Mouse (Mus musculus) E14TG2a.4 (cell line): ENCODE data around the gene Sctr.

Source experiments
- CTCF ChIP-seq: conservative IDR thresholded peaks from 2 replicates; pipeline ENCODE4 v1.5.1; 2014; ENCODE audit warnings: low read length
- POU5F1 ChIP-seq: IDR thresholded peaks from 2 replicates; pipeline ENCODE4 v1.6.1; 2014; ENCODE audit warnings: low read length, borderline replicate concordance

GRCm38 (mm10) chr1:120105556-120105959 lies 98.9 kb downstream of the Sctr start:
- TF ChIP-seq CTCF (no peak), POU5F1 (no peak)
